ENCODE assay signal across 8 mouse cellular contexts in the genomic region with DNA sequence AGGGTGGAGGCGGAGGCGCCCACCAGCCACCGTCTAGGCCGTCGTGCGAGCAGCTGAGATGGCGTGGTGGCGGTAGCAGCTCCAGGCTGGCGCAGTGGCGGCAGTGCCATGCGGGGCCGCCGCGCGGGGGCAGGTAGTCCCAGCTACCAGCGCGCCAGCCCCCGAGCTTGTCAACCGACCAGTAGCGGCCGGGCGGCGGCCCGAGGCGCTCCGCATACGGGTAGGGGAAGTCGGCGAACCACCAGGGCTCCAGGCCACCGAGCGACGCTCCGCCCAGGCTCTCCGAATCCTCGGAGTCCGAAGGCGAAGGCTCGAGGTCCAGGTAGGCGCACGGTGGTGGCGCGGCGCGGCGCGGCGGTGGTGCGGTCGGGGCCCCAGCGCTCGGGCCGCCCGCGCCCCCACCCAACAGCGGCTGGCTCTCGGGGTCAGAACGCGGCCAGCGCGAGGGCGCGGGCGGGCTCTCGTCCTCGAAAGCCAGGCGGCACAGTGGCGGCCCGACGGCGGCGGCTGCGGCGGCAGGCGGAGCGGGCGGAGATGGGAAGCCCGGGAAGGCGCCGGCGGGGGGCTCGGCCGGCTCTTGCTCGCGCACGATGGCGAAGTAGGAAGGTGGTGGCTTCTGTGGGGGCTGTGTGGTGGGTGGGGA. TPM values are rescaled to one million over a fixed set of nuclear protein-coding genes. Genes with fewer than 3 reads are reported as not detected.
DNase-seq lines count a peak whose midpoint lies in the region; ATAC-seq lines count a peak whose summit lies in the region.

No protein-coding gene starts in this region.

- no peaks in the 10 kb centered on the region for H3K9me3 ChIP-seq in neural tube, embryonic 13.5 days

- peaks cover 68% of the 10 kb centered on the region for H3K27me3 ChIP-seq in neural tube, embryonic 13.5 days

- peak overlapping the region; percentile 50 for H3K4me2 ChIP-seq in neural tube, embryonic 13.5 days

- H3K36me3 ChIP-seq in neural tube, embryonic 13.5 days = peaks cover 9% of the 10 kb centered on the region

- under 1% methylated on average over 80 of the region's 86 CpGs for WGBS in neural tube, embryonic 13.5 days

- H3K4me1 ChIP-seq in neural tube, embryonic 13.5 days (replicated peaks) = peaks cover 39% of the 10 kb centered on the region

- DNase-seq in cerebellum, adult 11-12 months = peak; percentile 13
- DNase-seq in right cerebral cortex, postnatal 14 days = peak; percentile 44
- no peak for DNase-seq in right cerebral cortex, postnatal 36 days (ENCODE audit: low spot score in 2 of 2)
- peak; percentile 12 to 49 for DNase-seq in kidney, postnatal 36 days
- DNase-seq in layer of hippocampus, postnatal 10 days (ENCODE audit: low spot score in 2 of 2) = no peak

- no peak for ATAC-seq in cerebellum, adult (ENCODE audit: insufficient number of reproducible peaks, low FRiP score, low TSS enrichment)
- no peak for ATAC-seq in neural tube, embryonic 13.5 days (ENCODE audit: low read depth)
- ATAC-seq in frontal cortex, adult (ENCODE audit: low TSS enrichment) = no peak

- peak overlapping the region; percentile 57 for H3K9ac ChIP-seq in neural tube, embryonic 13.5 days

- no peak overlapping the region for H3K27ac ChIP-seq in neural tube, embryonic 13.5 days (replicated peaks)

- H3K4me3 ChIP-seq in neural tube, embryonic 13.5 days = peak overlapping the region; percentile 35

RNA-seq across cellular contexts. Expression of a gene that starts 2.5 kb away (rescaled TPM):
- 34.6 and 37.2 TPM in 2 replicates for polyA plus RNA-seq in neural tube, embryonic 13.5 days (2015; fragmentation: Nextera tagmentation; extraction: Ambion mirVana)
- 10 to 100 TPM; 27.0 to 27.3 TPM for total RNA-seq in layer of hippocampus, postnatal 10 days (2021)

RNA-seq across cellular contexts. Expression of a gene that starts 8.7 kb away (rescaled TPM):
- 0.85 and 0.93 TPM in 2 replicates for polyA plus RNA-seq in neural tube, embryonic 13.5 days (2015; fragmentation: Nextera tagmentation; extraction: Ambion mirVana)
- 1 to 10 TPM; 2.0 to 2.6 TPM for total RNA-seq in layer of hippocampus, postnatal 10 days (2021)

RNA-seq across cellular contexts. Expression of a gene that starts 18.9 kb away (rescaled TPM):
- polyA plus RNA-seq in neural tube, embryonic 13.5 days (2015; fragmentation: Nextera tagmentation; extraction: Ambion mirVana) = 292 and 303 TPM in 2 replicates
- 100 to 1,000 TPM; 180 to 184 TPM for total RNA-seq in layer of hippocampus, postnatal 10 days (2021)

RNA-seq across cellular contexts. Expression of a gene that starts 39.3 kb away (rescaled TPM):
- polyA plus RNA-seq in neural tube, embryonic 13.5 days (2015; fragmentation: Nextera tagmentation; extraction: Ambion mirVana) = 41.9 and 44.6 TPM in 2 replicates
- total RNA-seq in layer of hippocampus, postnatal 10 days (2021) = 10 to 100 TPM; 85.4 to 99.2 TPM

RNA-seq across cellular contexts. Expression of a gene that starts 44.9 kb away (rescaled TPM):
- 1.6 and 2.1 TPM in 2 replicates for polyA plus RNA-seq in neural tube, embryonic 13.5 days (2015; fragmentation: Nextera tagmentation; extraction: Ambion mirVana)
- total RNA-seq in layer of hippocampus, postnatal 10 days (2021) = 10 to 100 TPM; 32.1 to 33.4 TPM

Comparison
In these comparisons a context has a peak if more than half of its experiments do, and no peak if none do; other contexts are left out.
1. DNase-seq: peak in cerebellum, adult 11-12 months (single experiment), right cerebral cortex, postnatal 14 days (single experiment) and kidney, postnatal 36 days (2 of 2); none in right cerebral cortex, postnatal 36 days (0 of 2) and layer of hippocampus, postnatal 10 days (0 of 2).